Mouse (Mus musculus): ENCODE measurements around the gene Scnn1g.

DNA sequence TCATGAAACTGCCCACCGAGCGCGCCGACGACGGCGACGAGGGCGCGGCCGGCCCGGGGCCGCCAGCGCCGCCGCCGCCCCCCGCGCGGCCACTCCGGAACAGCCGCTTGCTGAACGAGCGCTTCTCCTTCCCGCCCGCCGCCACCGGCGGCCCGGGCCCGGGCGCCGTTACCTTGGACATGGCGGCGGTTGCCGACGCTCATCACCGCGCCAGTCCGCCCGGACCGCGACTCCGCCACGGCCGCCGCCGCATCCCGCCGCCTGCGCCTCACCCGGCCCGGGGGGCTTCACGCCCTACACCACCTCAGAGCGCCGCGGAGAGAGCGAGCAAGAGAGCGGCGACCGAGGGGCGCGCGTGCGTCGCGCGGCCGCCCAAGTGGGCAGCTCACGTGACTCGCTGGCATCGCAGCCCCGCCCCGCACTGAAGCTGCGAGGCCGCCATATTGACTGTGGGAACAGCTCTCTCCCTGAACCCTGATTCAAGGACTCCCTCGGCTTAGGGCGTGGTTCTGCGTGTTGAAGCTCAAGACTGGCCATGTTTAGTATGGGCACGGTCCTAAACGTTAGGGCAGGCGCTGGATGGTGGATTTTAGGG is 27.1 kb upstream of the Scnn1g start, which contains the start of gene Usp31:
- TF ChIP-seq EP300 (IDR thresholded peaks at IDR 0.05; ENCODE audit: low read depth) = no peak
- no peak for TF ChIP-seq CTCF (IDR thresholded peaks at IDR 0.05; ENCODE audit: low read depth)
